Mouse (Mus musculus) erythroblast, embryonic 14.5 days (primary cell): ENCODE data around the gene Mctp1.

ENCODE experiments used
- GATA1 ChIP-seq: IDR thresholded peaks from 2 replicates; pipeline ENCODE4 v1.6.1; 2012; ENCODE audit warnings: low read length, inconsistent platforms, mixed read lengths
- TAL1 ChIP-seq: IDR thresholded peaks from 3 replicates; pipeline ENCODE4 v1.6.1; 2012; ENCODE audit warnings: low read length, inconsistent platforms, mixed read lengths

DNA sequence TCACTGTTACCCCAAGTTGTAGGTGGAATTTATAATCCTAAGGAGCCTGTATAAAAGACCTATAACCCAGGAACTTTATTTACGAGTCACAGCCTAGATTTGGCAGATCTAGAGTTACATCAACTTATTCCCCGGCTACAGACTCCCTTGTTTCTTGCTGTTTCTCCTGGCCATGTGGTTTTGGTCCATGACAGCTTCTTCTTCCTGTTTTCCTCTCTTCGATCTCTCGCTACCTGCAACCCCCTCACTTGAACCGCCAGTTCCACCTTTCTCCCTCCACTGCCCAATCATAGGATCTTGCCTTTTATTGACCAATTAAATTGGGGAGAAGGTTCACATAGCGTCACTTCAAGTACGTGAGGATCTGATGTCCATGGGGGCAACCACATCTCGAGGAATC is 176.6 kb downstream of the Mctp1 start:
- TF ChIP-seq GATA1 = no peak
- no peak for TF ChIP-seq TAL1
